Mouse (Mus musculus) neural tube, embryonic 12.5 days (tissue): ENCODE measurements around the gene Zfp952. TPM values are rescaled to one million over a fixed set of nuclear protein-coding genes. Genes with fewer than 3 reads are reported as not detected.
A peak's percentile ranks its signal among the peaks of the same experiment; 100 is the strongest.

Source experiments
- ATAC-seq: fragments of 200-750 bp; cut with Nextera tagmentation; 2 replicates; pipeline ENCODE4 v1.8.0; 2017; ENCODE audit warnings: low read depth, mild to moderate bottlenecking, moderate TSS enrichment, moderate library complexity; ENCODE audit not compliant: low FRiP score
- H3K27ac ChIP-seq: fragments of 300-500 bp; sonication (generic); 2 replicates; pipeline ENCODE4 v1.5.1; 2016
- H3K27me3 ChIP-seq: fragments of 300-500 bp; sonication (generic); replicated peaks from 2 replicates; pipeline ENCODE4 v1.6.1; 2016; ENCODE audit warnings: mild to moderate bottlenecking
- H3K36me3 ChIP-seq: fragments of 300-500 bp; sonication (generic); 2 replicates; pipeline ENCODE4 v1.6.1; 2016; ENCODE audit warnings: mild to moderate bottlenecking
- H3K4me1 ChIP-seq: fragments of 300-500 bp; sonication (generic); 2 replicates; pipeline ENCODE4 v1.6.1; 2016
- H3K4me2 ChIP-seq: fragments of 300-500 bp; sonication (generic); replicated peaks from 2 replicates; pipeline ENCODE4 v1.6.1; 2016; ENCODE audit warnings: mild to moderate bottlenecking
- H3K4me3 ChIP-seq: fragments of 300-500 bp; sonication (generic); 2 replicates; pipeline ENCODE4 v1.5.1; 2016
- H3K9ac ChIP-seq: fragments of 300-500 bp; sonication (generic); 2 replicates; pipeline ENCODE4 v1.6.1; 2016; ENCODE audit warnings: mild to moderate bottlenecking
- H3K9me3 ChIP-seq: fragments of 300-500 bp; sonication (generic); 2 replicates; pipeline ENCODE4 v1.6.1; 2016; ENCODE audit warnings: mild to moderate bottlenecking
- WGBS: fragments of 180-500 bp; shearing (Covaris S2); methylation state at CpG from one replicate; pipeline ENCODE4 v1.1.7; 2016; 5-methylcytosine and 5-hydroxymethylcytosine counted together
- polyA plus RNA-seq: library from polyadenylated mRNA; unstranded; fragments of >200 nt; fragmentation: Nextera tagmentation; extraction: Ambion mirVana; gene quantifications from 2 replicates; pipeline ENCODE4 v1.2.1, GENCODE M21; 2016

Gene Zfp952
- polyA plus RNA-seq: 16.9 and 19.4 TPM in 2 replicates

DNA sequence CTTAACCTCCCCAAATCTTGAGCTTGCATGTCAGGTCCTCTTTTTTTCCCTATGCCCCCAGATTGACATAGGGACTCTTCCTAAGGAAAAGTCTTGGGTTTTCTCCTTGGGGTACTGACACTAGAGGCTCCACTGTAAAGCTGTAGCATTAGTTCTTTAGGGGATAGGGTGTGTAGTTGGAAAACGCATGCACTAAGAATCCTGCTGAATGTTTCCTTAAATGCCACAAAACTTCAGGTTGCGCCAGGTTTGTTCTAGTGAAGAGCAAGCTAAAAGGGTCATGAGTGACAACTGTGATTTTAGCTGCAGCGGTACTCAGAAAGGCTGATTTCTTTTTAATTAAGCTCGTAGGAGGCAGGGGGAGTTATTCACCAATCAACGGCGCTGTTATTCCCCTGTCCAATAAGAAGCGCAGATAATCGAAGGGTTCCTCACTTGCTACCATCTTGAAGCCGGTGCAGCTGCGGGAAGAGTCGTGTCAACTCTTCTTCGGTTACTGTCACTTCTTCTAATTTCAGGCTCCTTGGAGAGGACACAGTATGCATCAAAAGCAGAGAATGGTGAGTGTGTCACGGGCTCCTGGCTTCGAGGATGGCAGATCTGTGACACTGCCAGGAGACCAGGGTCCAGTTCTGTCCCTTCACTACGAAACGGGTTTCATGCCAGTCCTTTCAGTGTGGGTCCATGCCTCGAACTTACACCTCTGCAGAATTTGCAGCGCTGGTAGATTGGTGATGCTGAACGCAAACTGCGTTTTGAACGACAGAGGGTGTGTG, at the start of gene Zfp952:
Gene Zfp952, plus strand, starts transcription at position 431 of the 776 bp plus-strand sequence.
- Histone ChIP-seq H3K9ac (peak within 1 kb of the TSS; percentile 71), H3K36me3 (peaks cover 18% of the 10 kb centered on the region), H3K4me3 (peak within 1 kb of the TSS; percentile 71), H3K27ac (peak within 1 kb of the TSS; percentile 15; the same call in 1 of the 2 replicates), H3K4me1 (peaks cover 9% of the 10 kb centered on the region), H3K27me3 (no peaks in the 10 kb centered on the region), H3K4me2 (peak within 1 kb of the TSS; percentile 81), H3K9me3 (no peaks in the 10 kb centered on the region)
- WGBS: 2% methylated on average over 21 of the region's 21 CpGs
- peak; percentile 93 for ATAC-seq

DNA sequence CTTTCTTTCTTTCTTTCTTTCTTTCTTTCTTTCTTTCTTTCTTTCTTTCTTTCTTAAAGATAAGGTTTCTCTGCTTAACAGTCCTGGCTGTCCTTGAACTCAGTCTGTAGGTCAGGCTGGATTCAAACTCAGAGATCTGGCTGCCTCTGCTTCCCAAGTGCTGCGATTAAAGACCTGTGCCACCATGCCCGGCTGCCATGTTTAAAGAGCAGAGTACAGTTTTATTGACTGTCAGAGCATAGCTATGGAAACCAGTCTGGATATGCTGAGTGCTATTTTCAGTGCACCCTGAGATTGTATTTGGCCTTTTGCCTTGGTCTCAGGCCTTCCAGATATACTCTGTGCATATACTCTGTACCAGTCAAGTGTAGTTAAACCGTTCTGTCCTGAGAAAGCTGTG, 49.3 kb upstream of the Zfp952 start:
- no peak for ATAC-seq
- no peak overlapping the region for H3K4me3 ChIP-seq
- no peaks in the 10 kb centered on the region for H3K9me3 ChIP-seq
- H3K9ac ChIP-seq: no peak overlapping the region
- no peaks in the 10 kb centered on the region for H3K4me1 ChIP-seq
- H3K27ac ChIP-seq: no peak overlapping the region
- no peaks in the 10 kb centered on the region for H3K36me3 ChIP-seq
- H3K27me3 ChIP-seq: no peaks in the 10 kb centered on the region
- no peak overlapping the region for H3K4me2 ChIP-seq
- 93% methylated on average over 3 of the region's 3 CpGs for WGBS

DNA sequence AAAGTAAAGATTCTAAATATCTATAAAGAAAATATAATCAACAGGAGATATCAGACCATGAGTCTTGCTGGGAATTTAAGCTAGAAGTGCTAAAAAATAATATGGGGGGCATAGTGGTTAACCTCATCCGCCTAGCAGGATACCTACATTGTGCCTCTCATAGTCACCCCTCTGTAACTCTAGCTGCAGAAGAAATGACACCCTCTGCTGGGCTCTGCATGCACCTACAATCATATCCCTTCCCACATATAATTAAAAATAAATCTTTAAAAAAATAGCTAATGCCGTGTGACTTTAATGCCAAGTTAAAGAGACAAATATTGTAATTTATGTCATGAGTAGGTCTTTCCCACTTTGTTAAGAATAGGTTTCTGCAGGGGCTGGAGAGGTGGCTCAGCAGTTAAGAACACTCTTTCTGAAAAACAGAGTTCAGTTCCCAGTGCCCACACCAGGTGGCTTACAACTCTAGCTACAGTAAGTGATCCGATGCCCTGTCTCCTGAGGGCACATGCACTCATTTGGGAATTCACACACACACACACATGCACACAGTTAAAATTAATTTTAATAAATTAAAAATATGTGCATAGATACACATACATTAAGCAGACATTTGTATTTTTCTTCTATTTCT, 48.4 kb upstream of the Zfp952 start:
- Histone ChIP-seq H3K4me3 (no peak overlapping the region), H3K27ac (no peak overlapping the region), H3K27me3 (no peaks in the 10 kb centered on the region), H3K9me3 (no peaks in the 10 kb centered on the region), H3K9ac (no peak overlapping the region), H3K4me2 (no peak overlapping the region), H3K4me1 (no peaks in the 10 kb centered on the region), H3K36me3 (no peaks in the 10 kb centered on the region)
- no peak for ATAC-seq
- 68% methylated on average over 3 of the region's 3 CpGs for WGBS

DNA sequence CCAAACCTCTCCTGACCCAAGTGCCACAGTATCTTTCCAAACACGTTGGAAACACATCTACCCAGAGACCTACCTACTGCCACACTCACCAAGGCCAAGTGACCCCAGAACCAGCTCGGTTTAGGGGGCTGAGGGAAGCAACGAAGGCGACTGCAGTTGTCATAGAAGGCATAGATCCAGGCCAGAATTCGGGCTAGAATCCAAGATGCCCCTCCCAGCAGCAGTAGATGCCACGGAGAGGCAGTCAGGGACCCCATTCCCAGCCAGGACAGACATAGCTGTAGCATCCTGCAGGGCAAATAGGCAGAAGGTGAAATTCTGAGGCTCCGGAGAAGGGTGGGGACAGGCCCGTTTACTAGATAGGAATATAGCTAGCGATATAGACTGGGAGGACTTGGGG, 46.2 kb upstream of the Zfp952 start:
- Histone ChIP-seq H3K36me3 (no peaks in the 10 kb centered on the region), H3K4me3 (peak overlapping the region; percentile 24), H3K9me3 (no peaks in the 10 kb centered on the region), H3K4me1 (no peaks in the 10 kb centered on the region), H3K27ac (no peak overlapping the region), H3K4me2 (peak overlapping the region; percentile 57), H3K9ac (peak overlapping the region; percentile 17; the same call in 1 of the 2 replicates), H3K27me3 (no peaks in the 10 kb centered on the region)
- 71% methylated on average over 9 of the region's 9 CpGs for WGBS
- ATAC-seq: no peak

DNA sequence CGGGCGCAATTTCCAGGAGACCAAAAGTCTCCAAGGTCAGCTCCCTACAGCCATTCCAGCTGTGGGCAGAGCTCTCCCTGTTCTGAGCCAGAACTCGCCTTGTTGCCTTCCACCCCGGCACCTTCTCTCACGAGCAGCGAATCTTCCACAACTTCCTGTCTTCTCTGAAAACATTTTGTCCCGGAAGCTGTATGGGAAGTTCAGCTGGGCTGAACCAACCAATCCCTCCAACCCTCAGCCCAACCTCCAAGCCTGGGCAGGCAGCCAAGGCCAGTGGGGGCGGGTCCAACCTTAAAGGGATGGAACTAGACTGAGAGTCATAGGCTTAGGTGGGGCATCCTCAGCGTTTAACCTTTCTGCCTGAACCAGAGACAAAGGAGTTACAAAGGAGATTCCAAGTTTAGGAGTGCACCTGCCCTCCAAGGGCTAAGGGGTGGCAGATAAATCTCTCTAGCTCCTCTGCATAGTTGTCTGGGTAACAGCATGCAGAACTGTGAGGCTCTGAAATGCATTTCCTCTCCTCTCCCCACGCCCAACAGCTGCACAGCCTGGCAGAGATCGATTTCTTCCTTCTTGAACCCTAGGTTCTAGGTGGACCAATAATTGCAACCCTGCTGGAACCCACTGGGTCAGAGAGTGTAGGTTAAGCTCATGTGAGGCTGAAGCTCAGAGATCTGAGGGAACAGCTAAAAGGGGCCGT, 45.6 kb upstream of the Zfp952 start, which contains the start of gene Cyp4f13:
Gene Cyp4f13, minus strand, starts transcription at position 188 of the 700 bp plus-strand sequence.
- Histone ChIP-seq H3K4me2 (peak within 1 kb of the TSS; percentile 57), H3K9ac (peak within 1 kb of the TSS; percentile 17; the same call in 1 of the 2 replicates), H3K9me3 (no peaks in the 10 kb centered on the region), H3K27ac (no peak within 1 kb of the TSS), H3K27me3 (no peaks in the 10 kb centered on the region), H3K4me1 (no peaks in the 10 kb centered on the region), H3K36me3 (no peaks in the 10 kb centered on the region), H3K4me3 (peak within 1 kb of the TSS; percentile 24)
- WGBS: 47% methylated on average over 12 of the region's 12 CpGs
- peak; percentile 84 for ATAC-seq

DNA sequence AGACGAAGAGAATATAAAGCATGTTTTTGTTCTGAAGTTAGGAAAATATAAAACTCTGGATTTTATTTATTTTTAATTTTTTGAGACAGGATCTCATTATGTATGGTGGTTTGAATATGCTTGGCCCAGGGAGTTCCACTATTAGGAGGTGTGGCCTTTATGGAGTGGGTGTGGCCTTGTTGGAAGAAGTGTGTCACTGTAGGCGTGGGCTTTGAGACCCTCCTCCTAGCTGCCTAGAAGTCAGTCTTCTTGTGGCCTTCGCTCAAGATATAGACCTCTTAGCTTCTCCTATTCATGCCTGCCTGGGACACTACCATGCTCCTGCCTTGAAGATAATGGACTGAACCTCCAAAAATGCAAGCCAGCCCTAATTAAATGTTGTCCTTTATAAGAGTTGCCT, 42.8 kb upstream of the Zfp952 start:
- no peak overlapping the region for H3K4me3 ChIP-seq
- H3K4me1 ChIP-seq: no peaks in the 10 kb centered on the region
- H3K4me2 ChIP-seq: no peak overlapping the region
- no peak overlapping the region for H3K9ac ChIP-seq
- no peaks in the 10 kb centered on the region for H3K36me3 ChIP-seq
- ATAC-seq: no peak
- H3K9me3 ChIP-seq: no peaks in the 10 kb centered on the region
- H3K27me3 ChIP-seq: no peaks in the 10 kb centered on the region
- WGBS: 98% methylated on average over 3 of the region's 3 CpGs
- H3K27ac ChIP-seq: no peak overlapping the region

GRCm38 (mm10) chr17:32951006-32951405, 41.9 kb upstream of the Zfp952 start:
- H3K4me1 ChIP-seq: no peaks in the 10 kb centered on the region
- no peaks in the 10 kb centered on the region for H3K36me3 ChIP-seq
- no peaks in the 10 kb centered on the region for H3K27me3 ChIP-seq
- H3K9me3 ChIP-seq: no peaks in the 10 kb centered on the region
- WGBS: 82% methylated on average over 11 of the region's 11 CpGs
- no peak for ATAC-seq
- no peak overlapping the region for H3K4me3 ChIP-seq
- no peak overlapping the region for H3K4me2 ChIP-seq
- no peak overlapping the region for H3K27ac ChIP-seq
- no peak overlapping the region for H3K9ac ChIP-seq

GRCm38 (mm10) chr17:32951441-32951840, 41.5 kb upstream of the Zfp952 start:
- Histone ChIP-seq H3K27me3 (no peaks in the 10 kb centered on the region), H3K27ac (no peak overlapping the region), H3K4me1 (no peaks in the 10 kb centered on the region), H3K4me2 (peak overlapping the region; percentile 22; the same call in 1 of the 2 replicates), H3K4me3 (no peak overlapping the region), H3K9ac (no peak overlapping the region), H3K36me3 (no peaks in the 10 kb centered on the region), H3K9me3 (no peaks in the 10 kb centered on the region)
- ATAC-seq: no peak
- 33% methylated on average over 16 of the region's 16 CpGs for WGBS

DNA sequence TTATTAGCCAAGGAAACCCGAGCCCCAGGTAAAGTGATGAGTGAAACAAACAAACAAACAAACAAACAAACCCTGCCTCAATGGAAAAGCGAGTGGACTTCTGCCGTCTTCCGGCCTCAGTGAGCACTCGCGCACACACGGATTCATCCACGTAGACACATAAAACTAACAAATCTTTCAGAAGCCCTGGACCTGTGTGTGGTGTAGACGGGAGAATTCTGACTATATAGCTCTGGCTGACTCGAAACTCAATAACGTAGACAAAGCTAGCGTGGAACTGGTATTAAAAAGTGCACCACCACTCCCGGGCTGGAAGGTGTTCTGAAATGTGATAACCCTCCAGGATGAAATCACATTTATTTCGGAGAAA, 27.7 kb upstream of the Zfp952 start:
- H3K27ac ChIP-seq: no peak overlapping the region

GRCm38 (mm10) chr17:32965623-32966290, 27.2 kb upstream of the Zfp952 start, which contains the start of gene Zfp472:
Gene Zfp472, plus strand, starts transcription at chr17:32965814.
- H3K9ac ChIP-seq: peak within 1 kb of the TSS; percentile 73
- no peaks in the 10 kb centered on the region for H3K9me3 ChIP-seq
- peaks cover 15% of the 10 kb centered on the region for H3K4me1 ChIP-seq
- peak; percentile 100 for ATAC-seq
- H3K4me3 ChIP-seq: peak within 1 kb of the TSS; percentile 77
- no peaks in the 10 kb centered on the region for H3K27me3 ChIP-seq
- H3K27ac ChIP-seq: peak within 1 kb of the TSS; percentile 47
- under 1% methylated on average over 33 of the region's 33 CpGs for WGBS
- H3K4me2 ChIP-seq: peak within 1 kb of the TSS; percentile 82
- no peaks in the 10 kb centered on the region for H3K36me3 ChIP-seq

More for the DNA sequence above, 27.7 kb upstream of the Zfp952 start:
- WGBS: under 1% methylated on average over 14 of the region's 14 CpGs
- H3K4me2 ChIP-seq: peak overlapping the region; percentile 82
- H3K9ac ChIP-seq: peak overlapping the region; percentile 57
- no peaks in the 10 kb centered on the region for H3K36me3 ChIP-seq
- H3K9me3 ChIP-seq: no peaks in the 10 kb centered on the region
- peaks cover 15% of the 10 kb centered on the region for H3K4me1 ChIP-seq
- H3K4me3 ChIP-seq: peak overlapping the region; percentile 77
- no peaks in the 10 kb centered on the region for H3K27me3 ChIP-seq
- ATAC-seq: peak; percentile 54; the same call in 1 of the 2 replicates

DNA sequence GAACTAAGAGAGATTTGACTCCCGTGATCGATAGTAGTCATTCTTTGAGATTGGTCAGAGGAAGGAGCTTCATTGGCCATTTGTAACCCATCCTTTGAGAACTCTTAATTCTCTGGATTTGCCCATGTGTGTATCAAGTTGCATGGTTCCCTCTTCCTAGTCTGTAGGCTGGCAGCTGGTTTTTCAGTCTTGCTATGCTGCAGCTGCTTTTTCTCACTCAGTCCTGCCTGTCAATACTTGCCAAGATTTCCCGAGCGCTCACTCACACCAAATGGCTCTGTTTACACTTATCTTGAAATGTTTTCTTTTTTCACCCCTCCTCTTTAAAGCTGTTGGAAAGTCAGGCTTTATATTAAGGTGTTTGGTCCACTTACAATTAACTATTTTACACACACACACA, 11.6 kb upstream of the Zfp952 start:
- Histone ChIP-seq H3K27me3 (no peaks in the 10 kb centered on the region), H3K4me2 (no peak overlapping the region), H3K9ac (no peak overlapping the region), H3K27ac (no peak overlapping the region), H3K4me3 (no peak overlapping the region), H3K9me3 (no peaks in the 10 kb centered on the region), H3K36me3 (peaks cover 42% of the 10 kb centered on the region), H3K4me1 (no peaks in the 10 kb centered on the region)
- ATAC-seq: no peak
- 89% methylated on average over 4 of the region's 4 CpGs for WGBS
